Comparison of ENCODE assay signal across 17 mouse cellular contexts in genomic region chr9:118669696-118670095, GRCm38 (mm10).
DNase-seq lines count a peak whose midpoint lies in the region; ATAC-seq lines count a peak whose summit lies in the region.
"Had no signal": no experiment of that assay in that cellular context is flagged by ENCODE, and none has a peak within 500 bp of the region (broad histone marks: within the 10 kb centered on the region; RNA-seq: fewer than 3 reads in every experiment).

No protein-coding gene starts in this region.

- peak; percentile 91 for DNase-seq in heart, adult 11 months
- DNase-seq in heart, postnatal 10 days: no peak
- DNase-seq in 416B (ENCODE audit: low read depth): peak; percentile 74
- no peak for DNase-seq in lung, postnatal 10 days
- DNase-seq in c-Kit-positive CD71-positive TER-119-positive erythroid progenitor cells, embryonic 14.5 days (ENCODE audit: low spot score): no peak
- DNase-seq: adrenal gland, postnatal 10 days; cerebellum, adult 11 months; cerebellum, postnatal 10 days; embryo, embryonic 11 days; kidney, postnatal 4 days; layer of hippocampus, adult 9-11 months; lung, postnatal 14 days had no signal

- intact Hi-C loops in heart, postnatal 10 days (cut with DNase I): no loop called here

- ATAC-seq in activated CD4-positive, CD25-positive, alpha-beta regulatory T cell, adult 4 months: peak; percentile 95
- ATAC-seq in megakaryocyte progenitor cell, adult 5-6 weeks (replicated peaks; ENCODE audit: poor library complexity): peak; percentile 72
- ATAC-seq in erythroid progenitor cell, adult 5-6 weeks (replicated peaks; ENCODE audit: low FRiP score, poor library complexity, severe bottlenecking): no peak
- ATAC-seq: intestine, embryonic 15.5 days; midbrain, embryonic 16.5 days had no signal

Comparison
In these comparisons a context has a peak if more than half of its experiments do, and no peak if none do; other contexts are left out.
1. DNase-seq: peak in heart, adult 11 months (single experiment) and 416B (single experiment); none in heart, postnatal 10 days (0 of 2), lung, postnatal 10 days (single experiment) and c-Kit-positive CD71-positive TER-119-positive erythroid progenitor cells, embryonic 14.5 days (single experiment).